Mouse (Mus musculus) small intestine, adult 2 months (tissue): ENCODE results near the gene Lhfpl2. TPM values are rescaled to one million over a fixed set of nuclear protein-coding genes. Genes with fewer than 3 reads are reported as not detected.

ENCODE experiments used
- H3K27ac ChIP-seq: fragments of 200-500 bp; 2 replicates; pipeline ENCODE4 v1.5.1; 2012; ENCODE audit warnings: low read depth, low read length, control low read depth, inconsistent platforms; ENCODE audit not compliant: insufficient read depth
- H3K27me3 ChIP-seq: fragments of 200-500 bp; 2 replicates; pipeline ENCODE4 v1.6.1; 2012; ENCODE audit warnings: mild to moderate bottlenecking, moderate library complexity, low read length, inconsistent platforms; ENCODE audit not compliant: control insufficient read depth, insufficient read depth
- H3K36me3 ChIP-seq: fragments of 200-500 bp; 2 replicates; pipeline ENCODE4 v1.6.1; 2012; ENCODE audit warnings: mild to moderate bottlenecking, low read length, control low read depth, inconsistent platforms; ENCODE audit not compliant: control insufficient read depth, insufficient read depth
- H3K4me1 ChIP-seq: fragments of 200-500 bp; 2 replicates; pipeline ENCODE4 v1.6.1; 2012; ENCODE audit warnings: low read length, inconsistent platforms, mixed read lengths; ENCODE audit not compliant: control insufficient read depth, insufficient read depth, insufficient read length
- H3K4me3 ChIP-seq: fragments of 200-500 bp; 2 replicates; pipeline ENCODE4 v1.5.1; 2012; ENCODE audit warnings: low read depth, mild to moderate bottlenecking, control low read depth, inconsistent platforms, low read length, moderate library complexity
- CTCF ChIP-seq: fragments of 200-500 bp; IDR thresholded peaks from 2 replicates; pipeline ENCODE4 v1.5.1; 2012; ENCODE audit warnings: low read depth, mild to moderate bottlenecking, control low read depth, inconsistent platforms, low read length, moderate library complexity, mixed read lengths; ENCODE audit not compliant: insufficient replicate concordance, insufficient read length; ENCODE audit errors: extremely low read depth
- POLR2A ChIP-seq: fragments of 200-500 bp; IDR thresholded peaks from 2 replicates; pipeline ENCODE4 v1.6.1; 2012; ENCODE audit warnings: low read depth, mild to moderate bottlenecking, control low read depth, inconsistent platforms, low read length, moderate library complexity
- WGBS: fragments of 180-500 bp; shearing (Covaris S2); methylation state at CpG from one replicate; pipeline ENCODE4 v1.1.7; 2018; 5-methylcytosine and 5-hydroxymethylcytosine counted together
- polyA plus RNA-seq: library from polyadenylated mRNA; depleted of rRNA; stranded (reverse); fragments of >200 nt; gene quantifications from 2 replicates; pipeline ENCODE4 v1.2.3, GENCODE M21; 2012

The Lhfpl2 gene
- polyA plus RNA-seq, 1 experiment, result 71.0 TPM

- WGBS, result 68% methylated on average over 13 of the region's 13 CpGs
- Histone ChIP-seq H3K27me3 (no peaks in the 10 kb centered on the region), H3K4me3 (no peak overlapping the region), H3K27ac (peak overlapping the region; percentile 14; the same call in 1 of the 2 replicates), H3K36me3 (no peaks in the 10 kb centered on the region), H3K4me1 (peaks cover 4% of the 10 kb centered on the region; the same call in 1 of the 2 replicates)
- TF ChIP-seq POLR2A (no peak), CTCF (no peak)
Measured at GRCm38 (mm10) chr13:94132187-94132995, 74.8 kb downstream of the Lhfpl2 start.

GRCm38 (mm10) chr13:94134646-94135045 is 77.0 kb downstream of the Lhfpl2 start:
- 64% methylated on average over 7 of the region's 7 CpGs for WGBS
- H3K27me3 ChIP-seq, result no peaks in the 10 kb centered on the region
- no peak for TF ChIP-seq CTCF
- TF ChIP-seq POLR2A, result no peak
- H3K4me1 ChIP-seq, result peaks cover 4% of the 10 kb centered on the region; the same call in 1 of the 2 replicates
- H3K4me3 ChIP-seq, result no peak overlapping the region
- peak overlapping the region; percentile 35 for H3K27ac ChIP-seq
- no peaks in the 10 kb centered on the region for H3K36me3 ChIP-seq

- H3K4me3 ChIP-seq, result no peak overlapping the region
- no peaks in the 10 kb centered on the region for H3K27me3 ChIP-seq
- TF ChIP-seq CTCF (no peak), POLR2A (no peak)
- WGBS, result 79% methylated on average over 7 of the region's 7 CpGs
- H3K27ac ChIP-seq, result peak overlapping the region; percentile 35
- H3K4me1 ChIP-seq, result peaks cover 4% of the 10 kb centered on the region; the same call in 1 of the 2 replicates
- H3K36me3 ChIP-seq, result no peaks in the 10 kb centered on the region
Measured at GRCm38 (mm10) chr13:94135180-94135579, 77.6 kb downstream of the Lhfpl2 start.

- no peak overlapping the region for H3K4me3 ChIP-seq
- H3K27ac ChIP-seq, result peak overlapping the region; percentile 37; the same call in 1 of the 2 replicates
- 71% methylated on average over 14 of the region's 14 CpGs for WGBS
- no peaks in the 10 kb centered on the region for H3K36me3 ChIP-seq
- TF ChIP-seq POLR2A (no peak), CTCF (no peak)
- no peaks in the 10 kb centered on the region for H3K27me3 ChIP-seq
- peaks cover 2% of the 10 kb centered on the region; the same call in 1 of the 2 replicates for H3K4me1 ChIP-seq
Measured at GRCm38 (mm10) chr13:94139713-94140445, 82.3 kb downstream of the Lhfpl2 start.

- 75% methylated on average over 4 of the region's 4 CpGs for WGBS
- Histone ChIP-seq H3K4me1 (peaks cover 2% of the 10 kb centered on the region; the same call in 1 of the 2 replicates), H3K27me3 (no peaks in the 10 kb centered on the region), H3K27ac (no peak overlapping the region), H3K4me3 (no peak overlapping the region), H3K36me3 (no peaks in the 10 kb centered on the region)
- TF ChIP-seq POLR2A (no peak), CTCF (no peak)
Measured at GRCm38 (mm10) chr13:94140446-94140845, 82.8 kb downstream of the Lhfpl2 start.

GRCm38 (mm10) chr13:94143063-94143652 is 85.6 kb downstream of the Lhfpl2 start:
- Histone ChIP-seq H3K27me3 (no peaks in the 10 kb centered on the region), H3K4me1 (no peaks in the 10 kb centered on the region), H3K4me3 (no peak overlapping the region), H3K27ac (no peak overlapping the region), H3K36me3 (no peaks in the 10 kb centered on the region)
- no peak for TF ChIP-seq POLR2A
- TF ChIP-seq CTCF, result peak; percentile 55; the same call in 1 of the 2 replicates
- 31% methylated on average over 12 of the region's 12 CpGs for WGBS

GRCm38 (mm10) chr13:94144451-94144850 is 86.9 kb downstream of the Lhfpl2 start:
- Histone ChIP-seq H3K27ac (no peak overlapping the region), H3K4me3 (no peak overlapping the region), H3K36me3 (no peaks in the 10 kb centered on the region), H3K4me1 (no peaks in the 10 kb centered on the region), H3K27me3 (no peaks in the 10 kb centered on the region)
- TF ChIP-seq POLR2A (no peak), CTCF (no peak)
- 82% methylated on average over 8 of the region's 8 CpGs for WGBS
